Mouse (Mus musculus) hindbrain, postnatal 0 days (tissue): ENCODE results near the gene Lin37. TPM values are rescaled to one million over a fixed set of nuclear protein-coding genes. Genes with fewer than 3 reads are reported as not detected.

Experiments used
- ATAC-seq: fragments of 200-750 bp; cut with Nextera tagmentation; 2 replicates; pipeline ENCODE4 v1.8.0; 2017; ENCODE audit warnings: mild to moderate bottlenecking, moderate TSS enrichment, moderate library complexity
- DNase-seq: peaks from one replicate; pipeline ENCODE4 v3.0.0-alpha.2; 2015; ENCODE audit warnings: low spot score
- H3K27ac ChIP-seq: fragments of 300-500 bp; sonication (generic); 2 replicates; pipeline ENCODE4 v1.5.1; 2014; ENCODE audit warnings: mild to moderate bottlenecking
- H3K27me3 ChIP-seq: fragments of 300-500 bp; sonication (generic); 2 replicates; pipeline ENCODE4 v1.6.1; 2014; ENCODE audit warnings: low read length, mixed read lengths; ENCODE audit not compliant: insufficient read depth
- H3K36me3 ChIP-seq: fragments of 300-500 bp; sonication (generic); 2 replicates; pipeline ENCODE4 v1.6.1; 2014; ENCODE audit warnings: low read length, mixed read lengths; ENCODE audit not compliant: insufficient read depth
- H3K4me1 ChIP-seq: fragments of 300-500 bp; sonication (generic); 2 replicates; pipeline ENCODE4 v1.6.1; 2014; ENCODE audit warnings: antibody characterized with exemption, low read length, mixed read lengths; ENCODE audit not compliant: insufficient read depth
- H3K4me2 ChIP-seq: fragments of 300-500 bp; sonication (generic); 2 replicates; pipeline ENCODE4 v1.6.1; 2014; ENCODE audit warnings: low read depth, mild to moderate bottlenecking, low read length, moderate library complexity, mixed read lengths
- H3K4me3 ChIP-seq: fragments of 300-500 bp; sonication (generic); 2 replicates; pipeline ENCODE4 v1.5.1; 2014; ENCODE audit warnings: low read length
- H3K9ac ChIP-seq: fragments of 300-500 bp; sonication (generic); replicated peaks from 2 replicates; pipeline ENCODE4 v1.6.1; 2014; ENCODE audit warnings: mild to moderate bottlenecking, low read length, moderate library complexity, mixed read lengths
- H3K9me3 ChIP-seq: fragments of 300-500 bp; sonication (generic); 2 replicates; pipeline ENCODE4 v1.6.1; 2016; ENCODE audit warnings: low read length, mixed read lengths
- CTCF ChIP-seq: IDR thresholded peaks from 2 replicates; pipeline ENCODE4 v1.5.1; 2016; ENCODE audit warnings: antibody characterized with exemption, control low read depth, low read depth
- WGBS: fragments of 180-500 bp; shearing (Covaris S2); extraction: QIAGEN DNeasy Blood & Tissue Kit; methylation state at CpG from one replicate; pipeline ENCODE4 v1.1.7; 2014; 5-methylcytosine and 5-hydroxymethylcytosine counted together
- polyA plus RNA-seq: library from polyadenylated mRNA; unstranded; fragments of >200 nt; fragmentation: Nextera tagmentation; extraction: Ambion mirVana; gene quantifications from 2 replicates; pipeline ENCODE4 v1.2.1, GENCODE M21; 2015
- total RNA-seq: library from RNA; depleted of rRNA; stranded (reverse); fragments of >200 nt; gene quantifications from 2 replicates; pipeline ENCODE4 v1.2.3, GENCODE M21; 2014

The Lin37 gene
- total and polyA plus RNA-seq, 2 experiments from 2014 or later: 21.0 to 45.0 TPM

GRCm38 (mm10) chr7:30526399-30526798, 33.2 kb downstream of the Lin37 start:
- no peaks in the 10 kb centered on the region for H3K27me3 ChIP-seq
- 0 out of 2 replicates have a peak, but pooled peaks cover 2% of the 10 kb centered on the region for H3K4me1 ChIP-seq
- TF ChIP-seq CTCF: no peak
- no peaks in the 10 kb centered on the region for H3K9me3 ChIP-seq
- WGBS: 35% methylated on average over 17 of the region's 17 CpGs
- H3K4me2 ChIP-seq: no peak overlapping the region
- no peak overlapping the region for H3K4me3 ChIP-seq
- no peak for ATAC-seq
- H3K9ac ChIP-seq: 0 out of 2 replicates have a peak overlapping the region, but pooled peaks have one; percentile 9
- H3K36me3 ChIP-seq: peaks cover 65% of the 10 kb centered on the region
- no peak for DNase-seq
- H3K27ac ChIP-seq: no peak overlapping the region

- Histone ChIP-seq H3K27me3 (no peaks in the 10 kb centered on the region), H3K4me2 (no peak overlapping the region), H3K27ac (no peak overlapping the region), H3K4me1 (no peaks in the 10 kb centered on the region), H3K9ac (no peak overlapping the region), H3K36me3 (peaks cover 65% of the 10 kb centered on the region), H3K4me3 (no peak overlapping the region), H3K9me3 (no peaks in the 10 kb centered on the region)
- TF ChIP-seq CTCF: no peak
- 39% methylated on average over 10 of the region's 10 CpGs for WGBS
- ATAC-seq (no peak), DNase-seq (no peak)
These were observed 33.7 kb downstream of the Lin37 start for GRCm38 (mm10) chr7:30525954-30526353.

- DNase-seq: no peak
- Histone ChIP-seq H3K4me2 (no peak overlapping the region), H3K4me1 (0 out of 2 replicates have a peak, but pooled peaks cover 4% of the 10 kb centered on the region), H3K9me3 (no peaks in the 10 kb centered on the region), H3K27me3 (no peaks in the 10 kb centered on the region), H3K9ac (no peak overlapping the region), H3K4me3 (no peak overlapping the region), H3K27ac (no peak overlapping the region), H3K36me3 (peaks cover 53% of the 10 kb centered on the region)
- ATAC-seq: no peak
- 72% methylated on average over 6 of the region's 6 CpGs for WGBS
- no peak for TF ChIP-seq CTCF
These were observed 35.2 kb downstream of the Lin37 start for GRCm38 (mm10) chr7:30524487-30524886.

GRCm38 (mm10) chr7:30522871-30523270, 36.8 kb downstream of the Lin37 start:
- Histone ChIP-seq H3K4me1 (0 out of 2 replicates have a peak, but pooled peaks cover 4% of the 10 kb centered on the region), H3K4me2 (no peak overlapping the region), H3K27ac (no peak overlapping the region), H3K36me3 (peaks cover 37% of the 10 kb centered on the region), H3K4me3 (no peak overlapping the region), H3K27me3 (no peaks in the 10 kb centered on the region), H3K9me3 (no peaks in the 10 kb centered on the region), H3K9ac (no peak overlapping the region)
- TF ChIP-seq CTCF: no peak
- ATAC-seq (no peak), DNase-seq (no peak)
- WGBS: 77% methylated on average over 10 of the region's 10 CpGs

DNA sequence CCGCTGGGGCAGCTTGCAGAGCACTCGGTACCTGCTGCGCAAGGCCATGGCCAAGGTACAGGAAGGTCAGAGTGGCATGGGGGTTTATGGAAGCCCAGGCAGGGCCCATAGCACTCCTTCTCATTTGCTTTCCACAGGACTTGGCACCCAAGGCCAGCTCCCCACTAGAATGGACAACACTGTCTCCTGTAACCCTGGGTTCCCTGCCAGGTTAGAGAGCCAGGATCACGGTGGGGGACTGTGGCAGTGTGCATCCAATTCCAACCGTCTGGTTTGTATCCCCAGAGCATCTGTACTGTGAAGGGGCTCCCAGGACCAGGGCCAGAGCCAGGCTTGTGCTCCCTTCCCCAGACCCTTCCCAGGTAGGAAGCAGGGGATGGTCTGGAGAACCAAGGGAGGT, 38.8 kb downstream of the Lin37 start:
- Histone ChIP-seq H3K27me3 (no peaks in the 10 kb centered on the region), H3K9me3 (no peaks in the 10 kb centered on the region), H3K36me3 (peaks cover 17% of the 10 kb centered on the region), H3K4me2 (no peak overlapping the region), H3K9ac (no peak overlapping the region), H3K4me1 (0 out of 2 replicates have a peak, but pooled peaks cover 4% of the 10 kb centered on the region), H3K4me3 (no peak overlapping the region), H3K27ac (peak overlapping the region; percentile 46; the same call in 1 of the 2 replicates)
- DNase-seq (no peak), ATAC-seq (no peak)
- no peak for TF ChIP-seq CTCF
- 40% methylated on average over 5 of the region's 5 CpGs for WGBS

DNA sequence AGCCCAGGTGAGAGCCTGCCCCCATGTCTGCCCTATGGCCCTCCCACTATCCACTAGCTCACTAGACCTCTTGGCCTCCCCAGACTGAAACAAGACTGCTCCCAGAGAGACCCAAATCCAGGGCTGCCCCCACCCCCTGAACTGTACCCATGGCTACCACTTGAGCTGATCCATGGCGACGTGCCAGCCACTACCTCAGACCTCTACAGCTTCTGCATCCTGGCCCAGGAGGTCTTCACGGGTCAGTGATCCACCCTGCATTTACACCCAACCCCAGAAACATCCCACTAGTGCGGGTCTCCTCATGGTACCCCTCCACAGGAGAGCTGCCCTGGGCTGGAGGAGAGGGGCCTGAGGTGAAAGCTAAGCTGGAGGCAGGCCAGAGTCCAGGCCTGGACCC, 39.2 kb downstream of the Lin37 start:
- no peak overlapping the region for H3K4me3 ChIP-seq
- no peak for TF ChIP-seq CTCF
- no peak overlapping the region for H3K9ac ChIP-seq
- no peaks in the 10 kb centered on the region for H3K9me3 ChIP-seq
- H3K36me3 ChIP-seq: peaks cover 16% of the 10 kb centered on the region
- DNase-seq: peak; percentile 37
- H3K4me2 ChIP-seq: no peak overlapping the region
- 0 out of 2 replicates have a peak, but pooled peaks cover 4% of the 10 kb centered on the region for H3K4me1 ChIP-seq
- peak; percentile 10; the same call in 1 of the 2 replicates for ATAC-seq
- no peak overlapping the region; the same call in 1 of the 2 replicates for H3K27ac ChIP-seq
- WGBS: 44% methylated on average over 4 of the region's 4 CpGs
- H3K27me3 ChIP-seq: no peaks in the 10 kb centered on the region

DNA sequence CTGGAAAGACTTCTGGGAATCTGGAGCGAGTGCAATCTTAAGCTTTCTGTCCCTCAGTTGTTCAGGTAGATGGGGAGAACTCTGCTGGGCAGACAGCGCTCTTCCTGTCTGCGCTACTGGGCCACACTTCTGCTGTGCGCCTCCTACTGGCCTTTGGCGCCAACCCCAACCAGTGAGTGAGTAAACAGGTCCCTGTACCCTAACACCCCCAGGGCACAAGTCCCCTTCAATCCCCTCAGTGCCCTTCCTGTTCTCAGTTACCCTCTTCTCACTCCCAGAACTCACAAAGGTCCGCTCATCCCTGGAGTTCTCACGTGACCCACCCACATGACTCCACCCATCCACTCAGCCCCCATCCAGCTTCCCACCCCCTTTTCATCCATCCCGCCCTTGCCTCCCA, 41.3 kb downstream of the Lin37 start:
- H3K4me3 ChIP-seq: no peak overlapping the region
- H3K4me1 ChIP-seq: 0 out of 2 replicates have a peak, but pooled peaks cover 4% of the 10 kb centered on the region
- H3K27me3 ChIP-seq: no peaks in the 10 kb centered on the region
- DNase-seq (no peak), ATAC-seq (no peak)
- H3K9ac ChIP-seq: no peak overlapping the region
- H3K4me2 ChIP-seq: no peak overlapping the region
- no peak overlapping the region for H3K27ac ChIP-seq
- 0 out of 2 replicates have a peak, but pooled peaks have one; percentile 10 for TF ChIP-seq CTCF
- H3K9me3 ChIP-seq: no peaks in the 10 kb centered on the region
- 0 out of 2 replicates have a peak, but pooled peaks cover 2% of the 10 kb centered on the region for H3K36me3 ChIP-seq
- 49% methylated on average over 8 of the region's 8 CpGs for WGBS
